Mouse (Mus musculus) ZHBTc4 (cell line): ENCODE measurements around the gene Myo6.
"Not testable (repeated sequence)": the region's sequence is repeated elsewhere in the genome, so short reads cannot be mapped to it uniquely, and the experiment has no call there.

ENCODE experiments used
- DNase-seq: peaks from one replicate; pipeline ENCODE4 v3.0.0-alpha.2; 2011; ENCODE audit warnings: low read depth, low spot score

Myo6 gene

DNA sequence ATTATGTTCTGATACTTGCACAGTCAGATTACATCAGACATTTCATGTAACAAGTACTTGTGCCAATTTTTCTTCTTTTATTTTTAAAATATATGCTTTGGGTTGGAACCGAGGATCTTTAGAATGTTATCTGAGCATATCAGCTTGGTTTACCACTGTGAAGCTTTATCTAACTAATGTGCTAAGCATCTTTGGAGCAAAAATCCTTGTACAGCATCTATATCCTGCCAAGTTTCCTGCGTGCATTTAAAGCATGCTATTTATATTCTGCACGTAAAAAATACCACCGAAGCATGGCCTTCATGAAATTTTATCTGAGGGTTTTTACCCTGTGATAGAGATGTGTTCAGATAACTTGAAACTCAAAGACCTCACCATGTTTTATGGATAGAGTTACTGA is 131.3 kb downstream of the Myo6 start:
- DNase-seq: no peak

DNA sequence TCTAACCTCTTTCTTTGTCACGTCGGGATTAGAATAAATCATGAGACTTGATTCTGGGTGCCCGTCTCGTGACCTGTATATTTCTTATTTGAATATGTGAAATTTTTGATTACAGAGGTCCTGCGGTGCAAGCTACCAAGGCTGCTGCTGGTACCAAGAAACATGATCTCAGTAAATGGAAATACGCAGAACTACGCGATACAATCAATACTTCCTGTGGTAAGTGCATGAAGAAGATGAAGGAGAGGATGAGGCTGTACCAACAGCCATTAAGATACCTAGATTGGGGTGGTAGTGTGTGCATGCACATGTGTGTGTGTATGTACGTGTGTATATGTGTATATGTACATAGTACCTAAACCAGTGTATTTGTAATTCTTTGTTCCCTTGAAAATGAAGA is 134.2 kb downstream of the Myo6 start:
- no peak for DNase-seq

GRCm38 (mm10) chr9:80303518-80303917 is 138.7 kb downstream of the Myo6 start:
- peak; percentile 56 for DNase-seq

DNA sequence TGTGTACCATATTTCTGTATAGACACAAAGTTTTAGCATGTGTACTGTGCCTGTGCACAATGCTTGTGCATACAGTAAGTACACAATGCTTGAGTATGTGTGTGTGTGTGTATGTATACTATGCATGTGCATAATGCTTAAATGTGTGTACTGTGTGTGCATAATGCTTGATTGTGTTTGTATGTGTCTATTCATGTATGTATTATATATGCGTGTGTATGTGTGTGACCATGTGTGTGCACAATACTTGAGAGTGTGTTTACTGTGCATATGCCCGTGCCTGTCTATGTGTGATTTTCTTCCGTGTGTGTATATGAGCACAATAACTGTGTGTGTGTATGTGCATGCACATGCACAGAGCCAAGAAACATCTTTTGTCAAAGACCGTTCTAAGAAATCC is 141.6 kb downstream of the Myo6 start:
- DNase-seq: no peak

DNA sequence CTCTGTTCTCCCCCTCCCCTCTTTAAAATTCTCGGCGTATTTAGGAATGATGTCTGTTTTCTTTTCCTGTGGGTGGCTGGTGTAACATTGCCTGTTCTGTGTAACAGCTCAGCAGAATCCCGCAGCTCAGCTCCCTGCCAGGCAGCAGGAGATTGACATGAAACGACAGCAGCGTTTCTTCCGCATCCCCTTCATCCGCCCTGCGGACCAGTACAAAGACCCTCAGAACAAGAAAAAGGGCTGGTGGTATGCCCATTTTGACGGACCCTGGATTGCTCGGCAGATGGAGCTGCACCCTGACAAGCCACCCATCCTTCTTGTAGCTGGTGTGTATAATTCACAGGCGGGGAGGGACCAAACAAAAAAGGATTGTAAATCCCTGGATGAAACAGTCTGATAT is 142.0 kb downstream of the Myo6 start:
- DNase-seq: no peak

GRCm38 (mm10) chr9:80307629-80308028 is 142.8 kb downstream of the Myo6 start:
- no peak for DNase-seq

GRCm38 (mm10) chr9:80313610-80314009 is 148.8 kb downstream of the Myo6 start:
- no peak for DNase-seq

DNA sequence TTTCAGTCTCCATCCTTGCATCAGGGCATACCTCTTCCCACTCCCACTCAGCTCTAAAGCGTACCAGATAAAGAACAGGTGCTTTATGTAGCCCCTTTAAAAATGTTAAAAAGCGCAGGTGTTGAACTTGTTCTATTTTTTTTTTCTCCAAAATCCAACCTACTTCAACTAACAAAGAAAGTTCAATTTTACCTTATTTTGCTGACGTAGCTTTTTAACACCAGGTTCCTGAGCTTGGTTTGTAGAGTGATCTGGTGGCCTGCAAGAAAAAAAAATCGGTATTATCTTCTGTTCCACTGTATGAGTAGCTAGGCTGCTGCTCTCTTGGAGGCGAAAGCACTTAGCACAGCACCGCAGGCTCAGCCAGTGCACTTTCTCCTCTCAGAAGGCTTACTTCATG is 151.1 kb downstream of the Myo6 start:
- DNase-seq: no peak

DNA sequence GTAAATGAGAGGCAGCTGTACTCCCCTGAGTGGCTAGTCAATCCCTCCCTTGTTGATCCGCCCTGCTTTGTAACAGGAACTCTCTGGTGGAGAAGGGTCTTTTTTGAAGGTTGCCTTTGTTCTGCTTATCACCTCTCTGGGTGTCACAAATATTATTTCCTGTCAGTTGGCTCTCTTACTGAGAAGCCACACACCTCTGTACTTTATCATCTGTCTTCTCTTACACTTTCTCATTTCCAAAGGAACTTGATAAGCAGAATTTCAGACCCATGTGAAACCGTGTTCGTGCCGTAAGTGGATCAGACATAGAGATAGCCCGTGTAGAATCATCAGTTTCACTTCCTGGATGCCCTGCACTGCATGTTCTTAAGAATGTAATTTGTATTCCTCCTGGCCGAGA is 153.2 kb downstream of the Myo6 start:
- no peak for DNase-seq

DNA sequence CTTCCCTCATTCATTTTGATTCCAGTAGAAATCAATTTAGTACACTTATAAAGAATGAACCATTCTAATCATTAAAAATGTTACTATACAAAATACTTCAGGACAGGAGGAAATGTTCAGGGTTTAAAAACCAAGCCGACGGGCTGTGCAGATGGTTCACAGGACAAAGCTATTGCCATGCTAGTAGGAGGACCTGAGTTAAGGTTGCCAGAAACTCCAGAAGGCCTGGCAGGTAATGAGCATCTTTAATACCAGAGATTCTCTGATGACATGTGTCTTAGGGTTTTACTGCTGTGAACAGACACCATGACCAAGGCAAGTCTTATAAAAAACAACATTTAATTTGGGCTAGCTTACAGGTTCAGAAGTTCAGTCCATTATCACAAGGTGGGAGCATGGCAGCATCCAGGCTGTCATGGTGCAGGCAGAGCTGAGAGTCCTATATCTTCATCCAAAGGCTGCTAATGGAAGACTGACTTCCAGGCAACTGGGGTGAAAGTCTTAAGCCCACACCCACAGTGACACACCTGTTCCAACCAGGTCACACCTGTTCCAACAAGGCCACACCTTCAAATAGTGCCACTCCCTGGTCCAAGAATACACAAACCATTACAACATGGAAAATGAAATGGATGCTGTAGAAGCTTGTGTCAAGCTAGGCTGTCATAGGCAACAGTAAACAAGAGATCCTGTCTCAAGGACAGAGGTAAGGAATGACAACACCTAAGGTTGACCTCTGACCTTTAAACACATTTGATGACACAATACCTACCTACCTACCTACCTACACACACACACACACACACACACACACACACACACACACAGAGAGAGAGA is 156.4 kb downstream of the Myo6 start:
- not testable (repeated sequence) for DNase-seq

DNA sequence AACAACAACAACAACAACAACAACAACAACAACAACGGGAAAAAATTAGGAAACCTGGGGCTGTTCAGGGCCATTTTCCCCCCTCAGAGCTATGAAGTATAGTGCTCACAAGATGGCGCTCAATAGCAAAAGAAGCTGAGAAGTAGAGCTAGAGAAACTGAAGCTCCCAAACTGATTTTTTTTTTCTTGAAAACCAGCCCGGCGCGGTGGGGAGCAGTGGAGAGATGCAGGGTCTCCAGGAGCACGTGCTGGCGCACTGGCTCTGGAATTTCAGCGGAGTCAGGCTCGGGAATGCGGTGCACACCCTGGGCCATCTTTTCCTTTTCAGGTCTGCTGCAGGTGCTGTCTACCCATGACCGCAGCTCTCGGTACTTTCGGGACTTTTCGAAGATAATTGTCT is 167.3 kb downstream of the Myo6 start:
- DNase-seq: peak; percentile 65

DNA sequence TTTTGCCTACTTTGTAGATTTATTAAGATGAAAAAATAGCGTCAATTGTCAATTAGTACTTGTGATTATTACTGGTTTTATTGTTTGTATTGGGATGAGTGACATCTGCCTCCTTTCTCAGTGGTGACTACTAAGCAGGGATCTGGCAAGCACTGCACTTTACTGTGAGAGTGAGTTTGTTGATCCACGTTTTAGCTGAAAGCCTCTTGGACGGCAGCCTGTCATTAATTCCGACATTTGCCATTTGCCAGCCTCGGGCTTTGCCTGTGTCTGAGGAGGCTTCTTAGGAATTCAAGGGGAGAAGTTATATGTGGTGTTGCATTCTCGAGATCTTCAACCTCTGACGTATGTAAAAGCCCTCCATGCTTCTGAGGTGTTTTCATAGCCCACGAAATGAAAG is 168.6 kb downstream of the Myo6 start:
- no peak for DNase-seq

GRCm38 (mm10) chr9:80333998-80334605 is 169.3 kb downstream of the Myo6 start:
- peak; percentile 32 for DNase-seq

DNA sequence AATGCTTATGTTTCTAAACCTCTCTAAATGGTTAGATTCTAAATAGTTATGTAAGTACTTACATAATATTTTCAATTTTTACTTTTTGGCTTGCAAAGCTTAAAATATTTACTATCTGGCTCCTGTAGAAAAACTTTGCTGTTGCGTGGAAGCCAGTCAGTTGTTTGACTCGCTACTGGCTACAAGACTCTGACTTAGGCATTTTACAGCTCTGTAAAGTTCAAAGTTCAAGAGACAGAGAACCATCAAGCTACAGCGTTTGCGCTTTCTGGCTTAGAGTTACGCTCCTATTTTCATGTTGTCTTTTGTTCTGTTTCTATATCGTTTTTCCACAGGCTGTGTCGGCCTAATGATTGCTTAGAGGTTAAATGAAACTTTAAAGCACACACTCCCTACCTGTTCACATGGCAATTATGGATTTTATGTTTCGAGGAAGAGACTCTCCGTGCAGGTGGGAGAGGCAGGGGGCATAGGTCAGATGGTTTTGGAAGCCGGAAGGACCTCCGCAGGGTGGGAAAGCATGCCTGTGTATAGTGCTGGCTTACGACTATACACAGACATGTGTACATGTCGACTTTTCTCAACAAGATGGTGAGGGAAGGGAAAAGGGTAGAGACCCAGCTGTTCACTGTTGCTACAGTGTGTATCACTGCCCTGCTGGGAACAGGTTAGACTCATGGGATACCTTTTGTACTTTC is 171.0 kb downstream of the Myo6 start:
- DNase-seq: no peak

- DNase-seq: no peak
Observed at GRCm38 (mm10) chr9:80338026-80338425, 173.2 kb downstream of the Myo6 start.

DNA sequence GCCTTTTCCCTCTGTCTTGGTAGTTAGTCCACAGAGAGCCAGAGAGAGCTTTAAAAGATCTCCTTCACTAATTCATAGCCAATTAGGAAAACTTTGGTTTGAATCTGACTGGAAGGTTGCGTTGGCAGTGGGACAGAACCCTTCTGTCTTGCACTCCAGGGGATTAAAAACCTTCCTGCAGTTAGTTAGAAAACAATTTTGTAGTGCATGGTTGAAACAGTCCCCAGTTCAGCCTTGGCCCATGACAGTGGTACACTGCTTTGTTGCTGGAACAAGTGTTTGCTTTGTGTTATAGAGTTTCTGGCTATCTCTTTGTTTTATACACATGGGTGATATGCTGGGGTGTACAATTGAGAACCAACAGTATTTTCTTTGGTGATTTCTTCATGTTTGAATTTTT is 176.1 kb downstream of the Myo6 start:
- DNase-seq: no peak

GRCm38 (mm10) chr9:80341756-80342155 is 176.9 kb downstream of the Myo6 start:
- DNase-seq: no peak

DNA sequence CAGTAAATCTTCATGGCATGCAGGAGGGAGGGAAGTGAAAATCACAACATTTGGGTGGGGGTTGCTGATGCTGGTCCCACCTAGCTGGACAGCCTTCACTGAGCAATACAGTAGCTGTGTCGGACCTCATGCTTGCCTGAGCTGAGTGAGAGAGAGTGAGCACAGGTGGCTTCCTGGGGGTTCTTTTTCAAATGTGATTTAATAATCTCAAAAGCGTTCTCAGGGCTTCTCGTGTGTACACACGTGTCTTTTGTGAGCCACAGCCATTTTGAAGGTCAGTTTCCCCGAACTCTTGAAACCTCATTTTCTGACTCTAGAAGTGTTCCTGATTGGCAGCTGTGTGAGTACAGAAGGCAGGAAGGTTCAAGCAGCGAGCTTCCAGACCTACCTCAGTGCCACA is 177.7 kb downstream of the Myo6 start:
- no peak for DNase-seq

DNA sequence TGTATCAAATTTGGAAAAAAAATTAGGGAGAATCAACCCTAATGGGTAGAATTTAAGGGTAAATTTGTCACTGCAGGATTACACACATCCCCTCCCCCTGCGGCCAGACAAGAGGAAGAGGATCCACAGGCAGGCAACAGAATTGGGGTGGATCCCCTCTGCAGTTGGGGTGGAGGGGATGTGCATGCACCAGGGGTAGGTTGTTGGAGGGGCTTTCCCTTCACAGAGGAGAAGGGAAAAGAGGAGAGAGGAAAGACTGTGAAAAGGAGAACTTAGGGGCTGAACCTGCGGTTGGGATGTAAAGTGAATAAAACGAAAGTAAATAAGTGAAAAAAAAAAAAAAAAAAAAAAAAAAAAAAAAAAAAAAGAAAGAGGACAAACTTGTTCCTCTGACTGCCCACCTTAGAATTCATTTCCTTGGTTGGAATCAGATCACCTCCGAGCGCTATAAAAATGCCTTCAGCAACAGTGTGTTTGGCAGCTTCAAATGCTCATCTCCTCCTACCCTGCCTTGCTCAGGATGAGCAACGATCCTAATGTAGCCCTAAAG is 179.7 kb downstream of the Myo6 start:
- no peak for DNase-seq

DNA sequence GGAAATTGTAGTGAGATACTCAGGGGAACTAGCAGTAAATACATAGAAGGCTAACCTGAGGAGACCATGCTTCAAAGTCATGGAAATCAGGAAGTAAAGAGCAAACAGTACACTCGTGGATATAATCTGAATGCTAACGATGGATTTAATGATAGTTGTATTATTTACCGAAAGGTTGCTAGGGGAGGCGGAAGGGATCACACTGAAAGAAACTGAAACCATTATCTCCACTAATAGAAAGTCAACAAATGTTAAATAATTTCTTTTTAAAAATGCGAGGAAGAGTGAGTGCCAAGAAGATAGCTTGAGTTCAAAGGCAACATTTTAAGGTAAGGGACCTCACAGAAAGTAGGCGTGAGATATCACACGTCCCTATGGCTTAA is 186.5 kb downstream of the Myo6 start:
- DNase-seq: no peak

GRCm38 (mm10) chr9:80351678-80352331 is 187.0 kb downstream of the Myo6 start:
- peak; percentile 21 for DNase-seq

GRCm38 (mm10) chr9:80360063-80360462 is 195.2 kb downstream of the Myo6 start:
- DNase-seq: no peak
